Mouse (Mus musculus): Measurements from ENCODE around the gene Mecom. TPM values are rescaled to one million over a fixed set of nuclear protein-coding genes. Genes with fewer than 3 reads are reported as not detected.

Mecom gene
- polyA plus RNA-seq, 1 experiment from 2014 or later: 0.79 TPM

DNA sequence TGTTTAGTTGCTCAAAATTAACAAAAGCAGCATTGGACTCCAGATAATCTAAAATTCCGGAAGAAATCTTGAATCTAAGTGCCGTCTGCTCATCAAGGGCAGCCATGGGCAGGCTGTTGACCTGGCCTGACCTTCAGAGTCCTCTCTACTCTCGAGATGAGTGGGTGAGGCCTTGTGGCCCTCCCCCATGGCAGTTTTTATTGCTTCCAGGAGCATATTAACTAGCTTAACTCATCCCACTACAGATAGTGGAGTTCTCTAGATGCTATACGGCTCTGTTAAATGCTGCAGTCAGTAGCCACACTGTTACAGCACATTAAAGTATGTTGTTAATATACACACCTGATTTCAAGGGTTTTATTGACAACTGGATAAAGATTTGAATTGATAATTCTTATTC is 333.2 kb downstream of the Mecom start:
- H3K36me3 ChIP-seq (replicated peaks): no peaks in the 10 kb centered on the region
- H3K27me3 ChIP-seq: 0 out of 2 replicates have a peak, but pooled peaks cover 8% of the 10 kb centered on the region
- no peaks in the 10 kb centered on the region for H3K9me3 ChIP-seq (replicated peaks)
- H3K4me2 ChIP-seq: no peak overlapping the region
- no peak overlapping the region for H3K9ac ChIP-seq
- no peak overlapping the region for H3K4me3 ChIP-seq (replicated peaks)
- WGBS (ENCODE audit: insufficient replicate concordance): 48% methylated on average over 4 of the region's 4 CpGs
- ATAC-seq (ENCODE audit: insufficient read depth): no peak
- H3K4me1 ChIP-seq (replicated peaks): no peaks in the 10 kb centered on the region
- H3K27ac ChIP-seq (replicated peaks): no peak overlapping the region

DNA sequence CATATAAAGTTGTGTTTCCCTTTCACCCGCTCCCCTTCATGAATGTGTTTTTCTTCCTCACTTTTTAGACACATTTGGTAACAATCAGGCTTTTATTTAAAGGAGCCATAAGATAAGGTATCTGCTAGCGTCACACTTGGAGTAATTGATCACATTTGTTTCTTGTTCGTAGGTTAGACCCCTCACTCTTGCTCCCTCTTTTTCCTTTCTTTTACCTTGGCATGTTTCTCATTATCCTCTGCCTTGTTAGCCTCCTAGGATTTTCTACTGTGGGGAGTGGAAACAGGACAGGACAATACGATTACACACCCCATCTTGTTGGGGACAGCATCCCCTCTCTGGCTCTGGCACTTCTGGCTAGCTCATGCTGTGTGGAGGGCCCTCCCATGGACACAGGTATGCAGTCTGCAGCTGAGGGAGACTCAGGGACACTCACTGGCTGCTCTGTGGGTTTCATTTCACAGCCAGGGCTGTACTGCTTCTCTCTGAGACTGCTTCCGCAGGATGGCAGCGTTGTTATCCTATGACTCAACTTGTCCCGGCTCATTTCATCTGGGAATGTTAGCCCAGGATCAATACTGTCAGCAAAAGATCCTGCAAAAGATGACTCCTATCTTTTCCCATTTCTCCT is 334.2 kb downstream of the Mecom start:
- H3K4me2 ChIP-seq: no peak overlapping the region
- no peak overlapping the region for H3K4me3 ChIP-seq (replicated peaks)
- no peaks in the 10 kb centered on the region for H3K4me1 ChIP-seq (replicated peaks)
- no peaks in the 10 kb centered on the region for H3K9me3 ChIP-seq (replicated peaks)
- no peaks in the 10 kb centered on the region for H3K36me3 ChIP-seq (replicated peaks)
- no peak for ATAC-seq (ENCODE audit: insufficient read depth)
- no peak overlapping the region for H3K9ac ChIP-seq
- H3K27me3 ChIP-seq: no peaks in the 10 kb centered on the region
- no peak overlapping the region for H3K27ac ChIP-seq (replicated peaks)
- 40% methylated on average over 7 of the region's 7 CpGs for WGBS (ENCODE audit: insufficient replicate concordance)

DNA sequence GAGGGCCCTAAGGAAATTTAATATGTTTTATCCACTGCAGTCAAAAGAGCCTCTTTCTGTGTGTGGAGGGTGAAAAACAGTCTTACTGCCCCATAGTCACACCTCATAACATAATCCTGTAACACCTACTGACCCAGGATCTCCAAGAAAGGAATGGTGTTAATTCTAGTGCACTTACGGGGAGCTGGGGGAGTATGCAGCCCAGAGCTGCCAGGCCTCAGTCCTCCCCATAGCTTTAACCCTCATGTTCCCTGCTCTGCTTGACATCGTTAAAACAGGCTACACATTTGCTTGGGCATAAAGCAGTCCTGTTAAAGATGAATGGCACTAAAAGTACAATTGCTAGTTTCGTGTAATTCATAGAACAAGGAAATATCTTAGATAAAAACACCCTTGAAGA is 335.0 kb downstream of the Mecom start:
- ATAC-seq (ENCODE audit: insufficient read depth): no peak
- Histone ChIP-seq H3K4me2 (no peak overlapping the region), H3K9me3 (replicated peaks) (no peaks in the 10 kb centered on the region), H3K9ac (no peak overlapping the region), H3K36me3 (replicated peaks) (no peaks in the 10 kb centered on the region), H3K4me3 (replicated peaks) (no peak overlapping the region), H3K4me1 (replicated peaks) (no peaks in the 10 kb centered on the region), H3K27me3 (no peaks in the 10 kb centered on the region), H3K27ac (replicated peaks) (no peak overlapping the region)
- 42% methylated on average over 3 of the region's 3 CpGs for WGBS (ENCODE audit: insufficient replicate concordance)

DNA sequence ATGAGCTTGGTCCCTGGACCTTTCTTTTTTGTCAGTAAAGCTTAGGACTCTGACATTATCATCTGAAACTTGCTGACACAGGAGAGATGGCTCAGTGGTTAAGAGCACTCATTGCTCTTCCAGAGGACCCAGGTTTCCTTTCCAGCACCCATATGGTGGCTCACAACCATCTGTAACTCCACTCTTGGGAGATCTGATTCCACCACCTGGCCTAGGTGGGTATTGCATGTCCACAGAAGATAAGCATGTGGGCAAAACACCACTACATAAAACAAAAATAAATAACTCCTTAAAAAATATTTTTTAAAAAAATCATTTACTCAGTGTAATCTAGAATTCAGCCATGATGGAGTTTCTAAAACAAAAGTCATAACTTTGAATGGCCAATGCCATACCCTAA is 338.7 kb downstream of the Mecom start:
- Histone ChIP-seq H3K27ac (replicated peaks) (no peak overlapping the region), H3K27me3 (no peaks in the 10 kb centered on the region), H3K9ac (no peak overlapping the region), H3K36me3 (replicated peaks) (no peaks in the 10 kb centered on the region), H3K9me3 (replicated peaks) (no peaks in the 10 kb centered on the region), H3K4me2 (no peak overlapping the region), H3K4me1 (replicated peaks) (no peaks in the 10 kb centered on the region), H3K4me3 (replicated peaks) (no peak overlapping the region)
- ATAC-seq (ENCODE audit: insufficient read depth): no peak

DNA sequence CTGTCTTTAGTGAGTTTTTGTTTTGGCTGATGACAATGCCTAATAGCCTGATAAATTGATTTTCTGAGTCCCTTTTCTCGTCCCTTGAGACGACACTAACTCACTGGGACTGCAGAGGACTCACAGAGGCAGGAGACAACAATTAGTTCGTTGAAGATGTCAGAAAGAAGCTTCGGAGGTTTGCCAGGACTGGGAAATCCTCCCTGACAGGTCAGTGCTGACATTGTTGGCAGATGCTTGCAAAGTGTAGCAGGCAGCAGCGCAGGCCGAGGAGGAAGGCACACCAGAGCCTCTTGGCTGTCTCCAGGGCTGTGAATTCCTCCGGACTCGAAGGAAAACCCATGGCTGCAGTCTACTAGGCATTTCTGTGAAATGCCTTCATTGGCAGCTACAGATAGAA is 339.9 kb downstream of the Mecom start:
- no peak overlapping the region for H3K9ac ChIP-seq
- no peaks in the 10 kb centered on the region for H3K27me3 ChIP-seq
- H3K4me1 ChIP-seq (replicated peaks): no peaks in the 10 kb centered on the region
- no peaks in the 10 kb centered on the region for H3K9me3 ChIP-seq (replicated peaks)
- WGBS (ENCODE audit: insufficient replicate concordance): 41% methylated on average over 8 of the region's 8 CpGs
- no peak overlapping the region for H3K27ac ChIP-seq (replicated peaks)
- no peak overlapping the region for H3K4me2 ChIP-seq
- H3K36me3 ChIP-seq (replicated peaks): no peaks in the 10 kb centered on the region
- no peak overlapping the region for H3K4me3 ChIP-seq (replicated peaks)
- no peak for ATAC-seq (ENCODE audit: insufficient read depth)

DNA sequence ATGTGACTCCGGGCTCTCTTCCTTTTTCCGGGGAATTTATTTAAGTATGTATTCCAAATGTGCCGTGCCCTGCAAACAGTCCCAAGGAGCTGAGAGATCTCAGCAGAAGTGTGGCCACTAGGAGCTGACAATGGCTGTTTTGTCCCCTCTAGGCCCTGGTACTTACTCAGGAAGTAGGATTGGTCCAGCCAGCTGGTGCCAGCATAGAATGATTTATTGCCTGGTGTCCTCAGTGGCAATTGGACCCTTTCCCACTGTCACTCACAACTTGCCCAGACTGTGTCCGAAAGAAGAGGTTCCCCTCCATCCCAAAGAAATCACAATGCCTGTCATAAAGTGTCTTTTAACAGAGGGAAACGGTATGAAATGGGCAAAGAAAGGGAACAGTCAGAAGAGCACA is 340.4 kb downstream of the Mecom start:
- Histone ChIP-seq H3K4me2 (no peak overlapping the region), H3K4me1 (replicated peaks) (no peaks in the 10 kb centered on the region), H3K9me3 (replicated peaks) (no peaks in the 10 kb centered on the region), H3K27me3 (no peaks in the 10 kb centered on the region), H3K4me3 (replicated peaks) (no peak overlapping the region), H3K36me3 (replicated peaks) (no peaks in the 10 kb centered on the region), H3K9ac (no peak overlapping the region), H3K27ac (replicated peaks) (no peak overlapping the region)
- WGBS (ENCODE audit: insufficient replicate concordance): 46% methylated on average over 5 of the region's 5 CpGs
- ATAC-seq (ENCODE audit: insufficient read depth): no peak

DNA sequence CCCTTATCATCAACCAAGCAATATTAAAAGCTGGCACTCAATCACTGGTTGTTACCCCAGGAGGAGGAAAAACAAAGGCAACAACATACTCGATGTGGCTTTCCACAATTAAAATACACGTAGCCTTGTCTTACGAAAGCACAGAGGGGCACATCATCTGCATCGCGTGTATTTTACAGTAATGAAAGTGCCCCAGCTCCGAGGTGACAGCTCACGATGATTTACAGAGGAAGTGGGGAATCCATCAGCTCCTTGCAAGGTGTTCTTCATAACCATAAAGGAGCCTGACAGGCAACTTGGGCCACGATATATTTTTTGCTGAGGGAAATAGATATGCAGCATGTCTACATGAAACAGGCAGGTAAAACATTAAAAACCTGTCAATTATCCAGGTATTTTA is 341.7 kb downstream of the Mecom start:
- ATAC-seq (ENCODE audit: insufficient read depth): no peak
- Histone ChIP-seq H3K4me1 (replicated peaks) (no peaks in the 10 kb centered on the region), H3K36me3 (replicated peaks) (no peaks in the 10 kb centered on the region), H3K27me3 (no peaks in the 10 kb centered on the region), H3K9me3 (replicated peaks) (no peaks in the 10 kb centered on the region), H3K4me3 (replicated peaks) (no peak overlapping the region), H3K4me2 (no peak overlapping the region), H3K9ac (no peak overlapping the region), H3K27ac (replicated peaks) (no peak overlapping the region)
- WGBS (ENCODE audit: insufficient replicate concordance): 18% methylated on average over 8 of the region's 8 CpGs

DNA sequence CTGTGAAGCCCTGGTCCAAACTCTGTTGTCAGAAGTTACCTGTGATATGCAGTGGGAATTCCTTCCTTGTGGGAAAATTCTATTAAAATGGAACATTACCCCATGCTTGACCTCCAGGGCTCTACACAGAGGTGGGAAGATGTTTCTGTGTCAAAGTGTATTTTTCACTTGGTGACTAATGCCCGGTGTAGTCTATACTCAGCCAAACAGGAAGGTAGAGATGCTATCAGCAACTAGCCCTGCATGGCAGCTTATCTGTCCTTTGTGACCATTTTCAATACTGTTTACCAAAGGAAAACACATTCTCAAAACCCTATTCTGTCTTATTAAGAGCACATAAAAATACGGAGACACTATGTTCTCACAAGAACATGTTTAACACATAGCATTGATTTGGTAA is 344.0 kb downstream of the Mecom start:
- no peak overlapping the region for H3K9ac ChIP-seq
- no peaks in the 10 kb centered on the region for H3K27me3 ChIP-seq
- no peak overlapping the region for H3K27ac ChIP-seq (replicated peaks)
- WGBS (ENCODE audit: insufficient replicate concordance): 31% methylated on average over 2 of the region's 2 CpGs
- no peak overlapping the region for H3K4me3 ChIP-seq (replicated peaks)
- no peaks in the 10 kb centered on the region for H3K4me1 ChIP-seq (replicated peaks)
- no peaks in the 10 kb centered on the region for H3K36me3 ChIP-seq (replicated peaks)
- no peaks in the 10 kb centered on the region for H3K9me3 ChIP-seq (replicated peaks)
- no peak for ATAC-seq (ENCODE audit: insufficient read depth)
- H3K4me2 ChIP-seq: no peak overlapping the region

DNA sequence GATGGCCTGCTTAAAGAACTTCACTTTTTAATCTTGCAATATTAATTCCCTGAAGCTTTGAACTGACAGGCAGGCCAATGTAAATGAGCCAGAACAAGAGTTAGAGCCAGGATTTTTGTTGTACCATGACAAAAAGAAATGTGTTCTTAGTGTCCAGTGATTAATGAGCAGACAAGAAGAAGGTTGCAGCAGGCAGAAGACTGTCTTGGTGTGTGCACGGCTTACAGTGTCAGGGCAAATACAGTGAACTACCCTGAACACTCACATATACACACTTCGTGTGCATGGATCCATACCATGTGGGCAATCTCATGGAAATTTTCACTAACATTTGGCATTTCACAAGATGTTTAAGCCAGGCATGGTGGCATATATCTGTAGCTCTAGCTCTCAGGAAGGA is 349.0 kb downstream of the Mecom start:
- no peaks in the 10 kb centered on the region for H3K36me3 ChIP-seq (replicated peaks)
- no peak overlapping the region for H3K4me2 ChIP-seq
- H3K4me1 ChIP-seq (replicated peaks): no peaks in the 10 kb centered on the region
- H3K4me3 ChIP-seq (replicated peaks): no peak overlapping the region
- ATAC-seq (ENCODE audit: insufficient read depth): no peak
- no peak overlapping the region for H3K9ac ChIP-seq
- WGBS (ENCODE audit: insufficient replicate concordance): 57% methylated on average over 2 of the region's 2 CpGs
- no peaks in the 10 kb centered on the region for H3K27me3 ChIP-seq
- no peaks in the 10 kb centered on the region for H3K9me3 ChIP-seq (replicated peaks)
- no peak overlapping the region for H3K27ac ChIP-seq (replicated peaks)

DNA sequence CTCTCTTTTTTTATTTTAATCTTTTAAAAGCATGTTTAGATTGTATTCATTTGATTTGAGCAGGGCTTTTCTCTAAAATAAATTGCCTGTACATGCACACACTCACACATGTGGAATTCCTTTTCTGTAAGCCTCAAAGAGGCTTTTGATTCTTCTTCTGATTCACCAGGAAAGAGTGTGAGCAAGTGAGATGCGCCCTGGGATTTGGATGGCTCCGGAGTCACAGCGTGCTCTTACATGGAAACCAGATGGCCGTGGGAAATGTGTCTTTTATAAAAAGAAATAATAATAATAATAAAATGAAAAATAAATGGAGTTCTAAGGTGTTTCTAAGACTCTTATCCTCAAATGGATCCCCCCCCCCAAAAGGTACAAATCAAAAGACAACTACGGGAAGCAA is 349.6 kb downstream of the Mecom start:
- H3K4me2 ChIP-seq: no peak overlapping the region
- no peak overlapping the region for H3K9ac ChIP-seq
- no peak for ATAC-seq (ENCODE audit: insufficient read depth)
- no peaks in the 10 kb centered on the region for H3K36me3 ChIP-seq (replicated peaks)
- no peaks in the 10 kb centered on the region for H3K27me3 ChIP-seq
- no peaks in the 10 kb centered on the region for H3K4me1 ChIP-seq (replicated peaks)
- no peaks in the 10 kb centered on the region for H3K9me3 ChIP-seq (replicated peaks)
- H3K4me3 ChIP-seq (replicated peaks): no peak overlapping the region
- H3K27ac ChIP-seq (replicated peaks): no peak overlapping the region
- 70% methylated on average over 5 of the region's 5 CpGs for WGBS (ENCODE audit: insufficient replicate concordance)

DNA sequence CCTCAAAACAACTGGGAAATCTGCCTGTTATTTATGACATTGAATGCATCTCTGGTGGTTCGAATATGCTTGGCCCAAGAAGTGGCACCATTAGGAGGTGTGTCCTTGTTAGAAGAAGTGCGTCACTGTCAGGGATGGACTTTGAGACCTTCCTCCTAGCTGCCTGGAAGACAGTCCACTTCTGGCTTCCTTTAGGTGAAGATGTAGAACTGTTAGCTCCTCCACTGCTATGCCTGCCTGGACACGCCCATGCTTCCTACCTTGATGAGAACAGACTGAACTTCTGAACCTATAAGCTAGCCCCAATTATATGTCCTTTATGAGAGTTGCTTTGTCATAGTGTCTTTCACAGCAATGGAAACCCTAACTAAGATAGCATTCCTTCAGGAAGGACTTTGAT is 352.6 kb downstream of the Mecom start:
- Histone ChIP-seq H3K4me3 (replicated peaks) (no peak overlapping the region), H3K36me3 (replicated peaks) (no peaks in the 10 kb centered on the region), H3K9me3 (replicated peaks) (no peaks in the 10 kb centered on the region), H3K27me3 (no peaks in the 10 kb centered on the region), H3K4me2 (no peak overlapping the region), H3K27ac (replicated peaks) (no peak overlapping the region), H3K9ac (no peak overlapping the region), H3K4me1 (replicated peaks) (no peaks in the 10 kb centered on the region)
- ATAC-seq (ENCODE audit: insufficient read depth): no peak
- WGBS (ENCODE audit: insufficient replicate concordance): 56% methylated on average over 3 of the region's 3 CpGs

DNA sequence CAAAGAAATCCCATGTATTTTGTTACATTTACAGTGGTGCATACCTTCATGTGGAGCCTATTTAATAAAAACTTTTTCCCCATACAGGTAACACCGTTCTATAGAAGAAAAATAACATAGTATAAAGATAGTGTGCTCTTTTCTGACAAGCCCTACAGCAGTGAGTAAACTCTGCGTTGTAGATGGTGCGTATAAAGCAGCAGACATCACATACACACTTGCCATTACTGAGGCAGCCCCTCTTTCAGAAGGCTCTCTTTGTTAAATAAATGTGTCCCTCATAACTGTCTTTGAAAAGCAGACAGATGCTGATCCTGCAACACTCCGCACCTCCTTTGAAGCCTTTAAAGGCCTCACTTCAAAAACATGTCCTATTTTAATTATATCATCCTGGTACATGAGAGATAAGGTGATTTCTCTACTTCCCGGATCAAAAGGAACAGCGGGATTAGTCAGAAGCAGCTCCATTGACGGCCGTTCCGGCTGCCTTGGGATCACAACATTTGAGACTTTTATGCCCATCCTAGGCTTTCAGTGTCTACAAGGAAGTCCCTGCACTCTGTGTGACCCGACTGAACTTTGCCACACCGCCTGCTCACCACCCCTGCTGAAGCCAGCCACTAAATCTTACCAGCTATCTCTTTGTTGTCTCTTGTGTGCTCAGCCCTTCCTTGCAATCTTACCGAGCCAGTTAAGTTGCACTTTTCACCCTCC is 355.4 kb downstream of the Mecom start:
- Histone ChIP-seq H3K4me2 (no peak overlapping the region), H3K9ac (no peak overlapping the region), H3K36me3 (replicated peaks) (no peaks in the 10 kb centered on the region), H3K4me1 (replicated peaks) (no peaks in the 10 kb centered on the region), H3K4me3 (replicated peaks) (no peak overlapping the region), H3K9me3 (replicated peaks) (no peaks in the 10 kb centered on the region), H3K27ac (replicated peaks) (no peak overlapping the region), H3K27me3 (no peaks in the 10 kb centered on the region)
- WGBS (ENCODE audit: insufficient replicate concordance): 59% methylated on average over 12 of the region's 12 CpGs
- ATAC-seq (ENCODE audit: insufficient read depth): no peak

Measured in liver, embryonic 15.5 days (tissue).